Mouse (Mus musculus) G1E (cell line): ENCODE results near the gene Pigb.

Experiments used
- CTCF ChIP-seq: IDR thresholded peaks from 2 replicates; pipeline ENCODE4 v1.5.1; 2012; ENCODE audit warnings: low read depth, low read length, inconsistent platforms, mixed read lengths
- GATA1 ChIP-seq: IDR thresholded peaks from 2 replicates; pipeline ENCODE4 v1.6.1; 2012; ENCODE audit warnings: borderline replicate concordance, low read length, inconsistent platforms, mixed read lengths
- GATA2 ChIP-seq: IDR thresholded peaks from 2 replicates; pipeline ENCODE4 v1.6.1; 2012; ENCODE audit warnings: low read depth, low read length, inconsistent platforms, borderline replicate concordance
- TAL1 ChIP-seq: conservative IDR thresholded peaks from 2 replicates; pipeline ENCODE4 v1.6.1; 2012; ENCODE audit warnings: low read depth, low read length, inconsistent platforms, mixed read lengths

GRCm38 (mm10) chr9:73031421-73031820 lies 8.8 kb downstream of the Pigb start:
- TF ChIP-seq CTCF (no peak), TAL1 (no peak), GATA2 (no peak), GATA1 (no peak)
